Mouse (Mus musculus) embryonic fibroblast, embryonic 13.5 days (primary cell): ENCODE measurements around the gene Topbp1.

ENCODE experiments used
- CTCF ChIP-seq: IDR thresholded peaks from 2 replicates; pipeline ENCODE4 v1.5.1; 2011; ENCODE audit warnings: mild to moderate bottlenecking, control low read depth, low read length, moderate library complexity, borderline replicate concordance; ENCODE audit not compliant: insufficient read depth
- POLR2A ChIP-seq: IDR thresholded peaks from 2 replicates; pipeline ENCODE4 v1.6.1; 2011; ENCODE audit warnings: low read depth, mild to moderate bottlenecking, control low read depth, low read length, moderate library complexity

DNA sequence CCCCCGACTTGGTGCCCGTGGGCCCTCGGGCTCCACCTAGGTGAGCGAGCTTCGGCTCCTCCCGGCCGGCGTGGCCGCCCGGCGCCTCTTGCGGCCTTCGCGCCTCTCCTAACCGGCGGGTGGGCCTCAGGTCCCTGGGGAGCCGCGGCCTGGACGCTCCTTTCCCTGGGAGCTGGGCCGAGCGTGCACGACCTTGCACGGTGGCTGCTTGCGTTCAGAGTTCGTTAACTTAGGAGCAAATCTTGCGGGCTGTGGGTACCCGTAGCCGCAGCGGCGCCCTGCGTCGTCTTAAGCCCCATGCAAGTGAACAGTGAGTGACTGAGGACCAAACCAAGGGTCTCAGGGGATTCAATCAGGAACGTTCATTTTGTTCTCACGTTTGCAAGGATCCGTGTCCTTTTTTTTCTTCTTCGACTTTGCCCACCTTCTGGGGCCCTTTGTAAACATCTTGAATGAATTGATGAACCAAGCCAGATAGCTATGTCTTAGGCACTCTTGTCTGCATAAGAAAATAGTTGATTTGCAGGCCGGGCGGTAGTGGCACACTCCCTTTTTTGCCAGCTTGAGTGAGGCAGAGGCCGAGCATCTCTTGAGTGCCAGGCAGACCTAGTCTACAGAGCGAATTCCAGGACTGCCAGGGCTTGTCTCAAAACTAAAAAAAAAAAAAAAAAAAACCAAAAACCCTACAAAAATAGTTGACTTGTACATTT is 472 bp downstream of the Topbp1 start:
- no peak for TF ChIP-seq CTCF
- TF ChIP-seq POLR2A, result 0 out of 2 replicates have a peak, but pooled peaks have one; percentile 8
